Mouse (Mus musculus) kidney, postnatal 10 days (tissue): ENCODE data around the gene Depdc7.

Source experiments
- DNase-seq: peaks from one replicate; pipeline ENCODE4 v3.0.0; 2021; ENCODE audit warnings: mixed read lengths

The Depdc7 gene

DNA sequence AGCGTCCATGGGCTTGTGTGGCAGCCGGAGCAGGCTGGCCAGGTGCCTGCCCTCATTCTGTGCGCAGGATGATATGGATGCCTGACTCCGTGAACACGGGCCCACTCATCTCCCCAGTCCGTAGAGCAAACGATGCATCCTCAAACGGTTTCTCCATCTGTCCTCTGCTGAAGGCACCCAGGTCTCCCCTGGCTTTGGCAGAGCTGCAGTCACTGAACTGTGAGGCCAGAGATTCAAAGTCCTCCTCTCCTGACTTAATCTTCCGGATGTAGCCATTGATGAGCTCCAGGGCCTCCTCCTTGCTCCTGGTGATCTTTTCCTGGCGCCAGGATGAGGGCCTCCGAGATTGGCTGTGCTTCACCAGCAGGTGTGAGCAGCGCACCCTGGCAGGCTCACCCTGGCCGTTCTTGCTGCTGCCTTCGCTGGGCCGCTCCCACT, 28.4 kb downstream of the Depdc7 start:
- DNase-seq = peak; percentile 27

DNA sequence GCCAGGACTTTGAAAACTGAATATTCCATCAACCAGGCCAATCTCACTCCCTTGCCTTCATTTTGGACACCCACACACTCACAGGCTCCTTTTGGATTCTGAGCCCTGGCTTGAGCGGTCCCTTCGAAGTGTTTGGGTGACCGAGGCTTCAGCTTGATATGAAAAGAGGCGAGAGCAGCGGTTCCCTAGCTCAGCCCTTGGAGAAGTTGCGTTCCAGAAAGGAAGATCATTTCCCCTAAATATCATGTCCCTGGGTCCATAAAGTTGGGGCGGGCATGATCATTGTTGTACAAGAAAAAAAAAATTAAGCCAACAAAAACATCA, 30.2 kb downstream of the Depdc7 start:
- DNase-seq = no peak

DNA sequence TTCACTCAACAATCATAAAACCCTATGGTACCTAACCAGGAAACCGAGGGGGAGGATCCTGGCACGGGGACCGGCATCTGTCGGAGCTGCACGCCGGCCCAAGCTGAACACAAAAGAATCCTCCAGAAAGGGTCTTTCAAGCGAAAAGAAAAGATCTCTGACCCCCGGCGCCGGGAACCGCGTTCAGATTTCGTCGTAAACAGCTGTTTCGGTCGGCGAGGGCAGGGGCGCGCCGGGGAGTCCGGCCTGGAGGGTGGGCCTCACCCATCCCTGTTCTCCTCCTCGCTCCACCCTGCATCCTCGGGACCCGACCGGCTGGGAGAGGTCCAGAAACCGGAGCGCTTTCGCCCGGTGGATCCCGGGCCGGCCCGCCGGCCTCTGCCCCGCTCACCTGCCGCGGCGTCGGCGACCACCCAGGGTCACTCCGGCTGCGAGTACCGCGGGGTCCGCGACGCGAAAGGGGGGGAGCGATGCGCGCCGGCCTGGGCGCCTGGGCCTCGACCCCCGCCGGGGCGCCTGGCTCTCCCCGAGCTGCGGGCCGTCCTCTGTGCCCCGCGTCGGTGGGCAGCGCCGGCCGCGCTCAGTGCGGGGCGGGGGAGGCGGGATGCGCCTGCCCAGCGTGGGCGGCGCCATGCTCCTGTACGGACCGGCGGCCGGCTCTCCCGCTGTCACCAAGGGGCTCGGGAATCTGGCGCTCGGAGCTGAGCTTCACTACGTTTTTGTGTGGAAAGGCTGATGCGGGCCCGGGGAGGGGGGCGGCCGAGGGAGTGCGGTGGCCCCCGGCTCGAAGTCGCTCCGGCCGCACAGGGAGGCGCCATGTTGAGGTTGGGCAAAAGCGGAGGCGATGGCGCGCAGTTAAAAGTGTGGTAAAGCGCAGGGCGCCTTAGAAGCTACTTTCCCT, 30.8 kb downstream of the Depdc7 start, which contains the start of gene Tcp11l1:
Gene Tcp11l1, minus strand, starts transcription at position 585 of the 901 bp plus-strand sequence.
- DNase-seq = peak; percentile 75

DNA sequence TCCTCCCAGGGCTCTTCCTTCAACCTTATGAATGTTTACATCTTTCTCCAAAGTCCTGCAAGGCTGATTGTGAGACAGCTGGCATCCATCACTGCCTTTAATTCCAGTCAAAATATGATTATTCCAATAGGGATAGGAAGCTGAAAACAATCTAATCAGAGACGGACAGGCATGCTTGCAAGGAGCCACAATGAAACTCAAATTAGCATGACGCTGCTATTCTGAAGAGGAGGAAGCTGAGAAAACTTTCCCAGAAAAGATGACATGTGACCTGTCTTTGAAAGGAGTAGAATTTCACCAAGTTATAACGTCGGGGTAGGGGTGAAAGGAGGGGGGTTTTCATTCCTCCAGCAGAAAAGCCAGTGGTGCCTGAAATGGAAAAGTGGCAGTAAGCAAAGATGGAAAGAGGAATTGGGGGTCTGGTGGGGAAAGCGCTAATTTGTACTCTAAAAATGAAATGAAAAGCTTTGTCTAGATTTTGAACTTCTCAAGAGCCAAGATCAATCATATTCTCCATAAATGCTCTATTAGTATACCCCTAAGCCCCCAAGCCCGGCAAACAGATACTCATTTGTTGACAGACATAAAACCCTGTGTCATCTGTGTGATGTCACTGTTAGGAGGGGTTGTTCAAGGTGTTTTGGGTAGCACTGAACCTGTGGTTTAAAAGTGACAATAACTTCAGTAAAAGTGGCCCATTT, 31.9 kb downstream of the Depdc7 start:
- DNase-seq = no peak

DNA sequence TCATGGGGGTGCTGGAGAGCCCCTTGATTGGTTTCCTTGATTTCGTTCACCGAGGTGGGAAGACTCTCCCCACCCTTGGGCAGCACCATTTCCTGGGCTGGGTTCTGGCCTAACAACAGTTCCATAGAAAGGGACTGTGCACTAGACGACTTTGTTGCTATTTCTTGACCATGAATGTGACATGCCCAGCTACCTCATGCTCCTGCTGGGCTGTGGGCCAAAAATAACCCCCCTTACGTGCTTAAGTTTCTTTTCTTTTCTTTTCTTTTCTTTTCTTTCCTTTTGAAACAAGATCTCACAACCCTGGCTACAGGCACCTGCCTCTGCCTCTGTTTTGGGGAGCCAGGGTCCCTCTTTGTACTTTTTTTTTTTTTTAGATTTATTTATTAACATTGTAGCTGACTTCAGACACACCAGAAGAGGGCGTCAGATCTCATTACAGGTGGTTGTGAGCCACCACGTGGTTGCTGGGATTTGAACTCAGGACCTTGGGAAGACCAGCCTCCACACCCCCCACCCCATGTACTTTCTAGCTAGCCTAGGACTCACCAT, 32.8 kb downstream of the Depdc7 start:
- no peak for DNase-seq

DNA sequence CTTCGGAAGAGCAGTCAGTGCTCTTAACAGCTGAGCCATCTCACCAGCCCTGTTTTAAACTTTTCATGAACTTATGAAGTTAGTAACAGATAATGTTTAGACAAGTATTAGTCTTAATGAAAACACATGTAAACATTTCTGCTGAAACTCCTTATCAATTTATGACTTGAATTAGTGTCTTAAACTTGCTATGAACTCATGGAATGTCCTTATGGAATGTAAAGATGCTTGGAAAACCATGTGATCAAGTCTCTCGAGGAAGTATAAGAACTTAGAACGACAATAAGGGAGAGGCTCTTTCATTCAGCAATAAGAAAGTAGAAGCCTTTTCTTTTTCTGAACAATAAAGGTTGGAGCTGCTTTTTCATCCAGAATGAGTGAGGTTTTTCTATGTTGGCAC, 38.3 kb downstream of the Depdc7 start:
- no peak for DNase-seq

DNA sequence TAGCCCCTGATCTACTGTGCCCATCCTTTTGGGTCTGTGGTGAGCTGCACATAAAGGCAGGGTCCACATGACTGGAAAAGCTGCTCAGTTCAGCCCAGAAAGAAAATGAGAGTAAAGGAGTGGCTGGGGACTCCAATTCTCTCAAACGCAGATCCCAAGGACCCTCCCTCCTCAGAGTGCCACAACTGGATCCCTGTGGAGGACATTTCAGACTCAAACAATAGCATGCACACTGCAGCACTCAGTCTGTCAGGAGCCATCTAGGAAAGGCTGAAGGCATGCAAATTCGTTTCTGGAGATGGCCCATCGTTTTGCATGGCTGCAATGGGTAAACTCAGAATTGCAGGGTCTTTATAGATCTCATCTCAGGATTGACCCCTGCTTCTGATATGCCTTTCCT, 39.5 kb downstream of the Depdc7 start:
- no peak for DNase-seq

DNA sequence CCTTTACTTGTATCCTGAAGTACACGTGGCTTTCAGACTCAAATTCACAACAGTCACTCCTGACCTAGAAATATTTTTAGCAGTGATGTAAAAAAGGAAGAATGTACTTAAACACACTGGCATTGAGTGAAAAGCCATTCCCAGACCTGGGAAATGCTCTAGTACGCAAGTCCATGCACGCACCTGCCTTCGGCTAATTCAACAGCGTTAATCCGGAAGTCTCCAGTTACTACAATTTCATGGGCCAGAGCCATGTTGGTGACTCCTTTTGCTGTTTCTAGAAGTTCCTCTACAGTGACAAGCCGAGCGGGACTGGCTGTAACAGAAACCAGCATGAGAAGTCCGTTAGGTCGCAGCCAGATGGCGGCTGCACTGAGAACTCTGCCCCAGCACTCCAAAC, 43.0 kb downstream of the Depdc7 start:
- no peak for DNase-seq

DNA sequence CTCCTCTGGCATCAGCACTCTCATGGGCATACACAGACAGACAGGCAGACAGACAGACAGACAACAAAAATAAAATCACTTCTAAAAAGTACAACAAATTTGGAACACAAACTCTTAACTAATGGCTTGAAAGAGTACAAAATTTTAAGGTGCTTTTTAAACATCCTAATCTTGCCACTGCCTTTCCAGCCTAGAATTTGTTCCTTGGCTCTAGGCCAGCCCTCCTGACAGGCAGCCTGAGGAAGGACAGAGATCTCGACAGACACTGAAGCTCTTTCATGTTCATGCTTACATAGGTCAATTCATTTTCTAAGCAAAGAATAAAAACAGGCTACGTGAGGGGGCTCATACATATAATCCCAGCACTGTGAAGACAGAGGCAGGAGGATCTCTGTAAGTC, 50.1 kb downstream of the Depdc7 start:
- DNase-seq = no peak

DNA sequence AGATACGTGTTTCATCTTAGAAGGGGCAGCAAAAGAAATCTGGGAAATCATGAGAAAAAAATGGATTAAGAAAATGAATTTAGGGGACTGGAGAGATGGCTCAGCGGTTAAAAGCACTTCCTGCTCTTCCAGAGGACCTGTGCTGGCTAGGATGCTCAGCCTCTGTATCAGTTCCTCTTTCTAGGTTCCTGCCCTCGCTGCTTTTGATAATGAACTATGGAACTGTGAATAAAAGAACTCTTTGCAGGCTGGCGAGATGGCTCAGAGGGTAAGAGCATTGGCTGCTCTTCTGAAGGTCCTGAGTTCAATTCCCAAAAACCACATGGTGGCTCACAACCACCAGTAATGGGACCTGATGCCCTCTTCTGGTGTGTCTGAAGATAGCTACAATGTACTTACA, 52.0 kb downstream of the Depdc7 start:
- no peak for DNase-seq

DNA sequence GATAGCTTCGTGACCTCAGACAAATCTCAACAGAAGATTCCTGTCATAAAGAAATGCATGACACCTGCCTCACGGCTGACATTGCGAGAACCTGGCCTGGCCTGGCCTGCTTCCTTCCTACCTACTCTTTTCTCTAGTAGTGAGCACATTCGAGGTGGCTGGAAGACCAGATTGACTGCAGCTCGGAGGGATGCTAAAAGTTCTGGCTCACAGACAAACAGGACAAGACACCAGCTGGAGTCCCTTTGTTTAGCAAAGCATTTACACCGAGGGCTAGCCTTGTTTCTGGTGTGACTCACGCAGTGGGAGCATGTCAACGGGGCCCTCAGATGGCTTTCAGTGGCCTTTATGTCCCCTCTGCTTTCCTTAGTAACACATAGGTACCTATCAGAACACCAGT, 54.0 kb downstream of the Depdc7 start:
- no peak for DNase-seq

DNA sequence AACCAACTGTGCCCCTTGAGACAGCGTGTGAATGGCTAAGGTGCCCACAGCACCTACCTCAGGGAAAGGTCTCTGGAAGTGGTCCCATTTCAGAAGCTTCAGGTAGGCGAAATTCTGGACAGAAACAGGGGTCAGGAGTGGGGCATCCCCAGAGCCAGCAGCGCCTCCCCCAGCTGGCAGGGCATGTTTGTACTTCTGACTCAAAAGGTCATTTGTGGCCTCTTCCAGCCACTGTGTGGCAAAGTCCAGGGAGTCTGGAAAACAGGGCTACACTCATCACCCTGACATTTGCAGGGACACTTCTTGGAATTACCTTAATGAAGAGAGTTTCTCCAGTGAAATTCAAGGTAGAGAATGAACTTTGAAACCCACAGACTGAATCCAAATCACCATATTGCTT, 54.4 kb downstream of the Depdc7 start:
- no peak for DNase-seq

DNA sequence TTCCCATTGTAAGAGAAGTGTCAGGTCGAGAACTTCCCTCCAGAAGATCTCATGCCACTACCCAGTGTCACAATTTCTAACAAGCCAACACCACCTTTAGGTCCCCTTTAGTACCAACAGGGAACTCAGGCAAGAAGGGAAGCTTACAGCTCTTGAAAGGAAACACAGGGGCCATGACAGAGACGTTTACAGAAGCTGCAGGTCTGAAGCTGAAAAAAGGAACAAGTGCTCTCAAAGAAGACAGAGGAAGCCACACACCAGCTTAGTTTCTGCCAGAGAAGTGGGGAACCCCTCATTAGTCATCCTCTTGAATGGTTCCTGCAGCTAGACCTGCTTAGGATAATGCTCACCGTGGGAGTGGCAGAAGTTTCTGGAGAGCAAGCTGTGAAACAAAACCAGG, 55.4 kb downstream of the Depdc7 start:
- no peak for DNase-seq

DNA sequence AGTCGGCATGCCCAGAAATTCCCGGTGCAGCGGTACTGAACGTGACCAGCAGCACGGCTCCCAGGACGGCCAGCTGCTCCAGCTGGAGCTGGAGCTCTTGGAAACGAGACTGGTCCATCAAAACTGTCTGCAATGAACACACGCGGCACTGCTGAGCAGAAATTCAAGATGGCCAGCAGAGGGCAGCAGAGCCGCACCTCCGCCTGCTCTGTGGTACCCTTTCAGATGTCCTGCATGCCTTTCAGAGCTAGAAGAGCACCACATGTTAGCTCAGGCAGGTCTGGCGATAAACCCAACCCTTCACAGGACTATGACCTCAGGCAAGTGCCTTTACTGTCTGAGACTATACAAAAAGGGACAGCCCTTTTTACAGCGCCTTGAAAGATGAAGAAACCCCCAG, 57.3 kb downstream of the Depdc7 start:
- DNase-seq = peak; percentile 91

DNA sequence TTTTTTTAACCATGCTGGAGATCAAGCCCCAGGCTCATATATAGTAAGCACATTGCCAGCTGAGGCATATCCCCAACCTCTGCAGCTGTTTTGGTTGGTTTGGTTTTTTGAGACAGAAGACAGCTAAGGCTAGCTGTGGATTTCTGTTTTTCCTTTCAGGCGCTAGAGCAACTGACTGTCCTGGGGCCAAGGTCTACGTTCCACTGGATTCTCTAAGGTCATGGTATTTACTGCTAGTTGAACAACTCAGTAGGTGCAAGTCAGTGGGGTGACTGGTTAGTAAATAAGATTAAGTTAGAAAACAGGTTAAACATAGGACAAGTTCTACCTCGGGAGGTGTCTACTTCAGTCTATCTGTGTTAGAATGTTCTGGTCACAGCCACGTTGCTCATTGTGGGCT, 57.9 kb downstream of the Depdc7 start:
- DNase-seq = no peak

DNA sequence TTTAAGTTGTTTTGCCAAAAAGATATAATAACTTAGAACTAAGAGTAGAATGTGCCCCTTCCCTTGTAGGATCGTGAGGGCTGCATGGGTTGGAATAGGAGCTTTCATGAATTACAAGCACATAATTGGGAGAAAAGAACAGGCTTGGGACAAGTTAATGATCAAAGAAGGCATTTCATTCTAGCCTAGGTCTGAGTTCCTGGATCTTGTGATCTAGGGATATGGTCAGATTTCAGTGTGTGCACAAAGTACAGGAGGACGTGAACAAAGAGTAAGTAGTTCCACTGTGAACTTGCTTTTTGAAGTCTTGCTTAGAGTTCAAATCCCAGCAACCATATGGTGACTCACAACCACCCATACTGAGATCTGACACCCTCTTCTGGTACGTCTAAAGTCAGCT, 65.4 kb downstream of the Depdc7 start:
- no peak for DNase-seq
